20 mouse cellular contexts compared by ENCODE assay signal in the genomic region with DNA sequence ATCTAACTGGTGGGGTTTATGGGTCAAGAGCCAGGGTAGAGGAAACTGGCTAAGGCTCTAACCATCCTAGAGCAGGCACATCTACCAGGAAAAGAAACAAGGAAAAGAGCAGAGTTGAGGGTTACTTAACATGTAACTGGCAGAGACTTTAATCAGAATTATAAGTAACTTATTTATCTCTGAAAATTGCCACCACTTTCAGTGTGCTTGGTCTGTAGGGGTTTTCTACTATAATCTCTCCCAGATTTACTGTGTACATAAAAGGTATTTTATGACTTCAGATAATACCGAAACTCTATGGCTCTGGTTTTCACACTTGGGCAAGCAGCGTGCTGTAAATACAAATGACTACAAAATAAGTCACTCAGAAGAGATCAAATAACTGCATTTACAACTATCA. TPM values are rescaled to one million over a fixed set of nuclear protein-coding genes. Genes with fewer than 3 reads are reported as not detected.
DNase-seq lines count a peak whose midpoint lies in the region; ATAC-seq and TF ChIP-seq lines count a peak whose summit lies in the region.
"Had no signal": no experiment of that assay in that cellular context is flagged by ENCODE, and none has a peak within 500 bp of the region (broad histone marks: within the 10 kb centered on the region; RNA-seq: fewer than 3 reads in every experiment).

No protein-coding gene starts in this region.

- TF ChIP-seq EP300 in stomach, postnatal 0 days (optimal IDR thresholded peaks at IDR 0.05), result no peak

- H3K4me2 ChIP-seq in hindbrain, embryonic 13.5 days, result no peak overlapping the region
- H3K4me2 ChIP-seq in lung, embryonic 15.5 days, result no peak overlapping the region
- H3K4me2 ChIP-seq in intestine, postnatal 0 days (replicated peaks; ENCODE audit: low read depth), result peak overlapping the region; percentile 50
- peak overlapping the region; percentile 14; the same call in 1 of the 2 replicates for H3K4me2 ChIP-seq in stomach, postnatal 0 days (replicated peaks; ENCODE audit: low read depth)
- H3K4me2 ChIP-seq: heart, embryonic 15.5 days; liver, embryonic 15.5 days; midbrain, embryonic 11.5 days had no signal

- TF ChIP-seq POLR2A in lung, adult 2 months (IDR thresholded peaks at IDR 0.05; ENCODE audit: borderline replicate concordance, extremely low read depth, low read depth, low read length), result no peak

- H3K9me3 ChIP-seq in hindbrain, embryonic 10.5 days, result no peaks in the 10 kb centered on the region
- no peaks in the 10 kb centered on the region for H3K9me3 ChIP-seq in hindbrain, embryonic 13.5 days
- H3K9me3 ChIP-seq in lung, embryonic 15.5 days, result no peaks in the 10 kb centered on the region
- H3K9me3 ChIP-seq in intestine, postnatal 0 days (ENCODE audit: control insufficient read depth), result no peaks in the 10 kb centered on the region
- no peaks in the 10 kb centered on the region for H3K9me3 ChIP-seq in stomach, postnatal 0 days (ENCODE audit: control insufficient read depth, low read length)
- H3K9me3 ChIP-seq: heart, embryonic 15.5 days; liver, embryonic 15.5 days had no signal

- H3K27ac ChIP-seq in hindbrain, embryonic 10.5 days, result peak overlapping the region; percentile 57; the same call in 1 of the 2 replicates
- H3K27ac ChIP-seq in hindbrain, embryonic 13.5 days, result no peak overlapping the region
- peak overlapping the region; percentile 82; the same call in 1 of the 2 replicates for H3K27ac ChIP-seq in lung, embryonic 15.5 days
- H3K27ac ChIP-seq in intestine, postnatal 0 days (ENCODE audit: low read depth, low read length), result 0 out of 2 replicates have a peak overlapping the region, but pooled peaks have one; percentile 30
- H3K27ac ChIP-seq in stomach, postnatal 0 days (replicated peaks), result peak overlapping the region; percentile 81
- H3K27ac ChIP-seq: heart, embryonic 15.5 days; layer of hippocampus, adult 2 months; liver, embryonic 15.5 days; macrophage had no signal

- TF ChIP-seq CTCF in lung, adult 2 months (IDR thresholded peaks at IDR 0.05; ENCODE audit: insufficient read depth, low read length), result no peak
- TF ChIP-seq CTCF in intestine, postnatal 0 days (IDR thresholded peaks at IDR 0.05; ENCODE audit: low read depth), result no peak
- TF ChIP-seq CTCF in stomach, postnatal 0 days (IDR thresholded peaks at IDR 0.05; ENCODE audit: low read depth), result no peak

- DNase-seq in hindbrain, embryonic 10.5 days (ENCODE audit: low spot score), result no peak
- no peak for DNase-seq in lung, adult 2 months
- no peak for DNase-seq in stomach, postnatal 0 days (ENCODE audit: low spot score)
- DNase-seq in heart, postnatal 4 days, result no peak
- DNase-seq: adrenal gland, postnatal 14 days; B cell, adult 2 months; cerebellum, adult 11-12 months; cerebellum, postnatal 36 days; gastrocnemius, postnatal 10 days; kidney, adult 8-10 months; thymus, postnatal 36 days had no signal

- H3K36me3 ChIP-seq in hindbrain, embryonic 10.5 days, result no peaks in the 10 kb centered on the region
- peaks cover 3% of the 10 kb centered on the region; the same call in 1 of the 2 replicates for H3K36me3 ChIP-seq in hindbrain, embryonic 13.5 days
- no peaks in the 10 kb centered on the region for H3K36me3 ChIP-seq in lung, embryonic 15.5 days
- no peaks in the 10 kb centered on the region for H3K36me3 ChIP-seq in intestine, postnatal 0 days (ENCODE audit: control insufficient read depth, insufficient read depth)
- no peaks in the 10 kb centered on the region for H3K36me3 ChIP-seq in stomach, postnatal 0 days (ENCODE audit: control insufficient read depth, insufficient read depth, low read length)
- H3K36me3 ChIP-seq: heart, embryonic 15.5 days; liver, embryonic 15.5 days had no signal

- WGBS in hindbrain, embryonic 10.5 days, result 89% methylated on average over 2 of the region's 2 CpGs
- 77% methylated on average over 2 of the region's 2 CpGs for WGBS in hindbrain, embryonic 13.5 days
- WGBS in lung, embryonic 15.5 days, result 69% methylated on average over 2 of the region's 2 CpGs
- 69% methylated on average over 2 of the region's 2 CpGs for WGBS in lung, adult 2 months
- WGBS in intestine, postnatal 0 days, result 32% methylated on average over 2 of the region's 2 CpGs
- 66% methylated on average over 2 of the region's 2 CpGs for WGBS in stomach, postnatal 0 days

- no peak overlapping the region for H3K4me3 ChIP-seq in hindbrain, embryonic 10.5 days
- H3K4me3 ChIP-seq in hindbrain, embryonic 13.5 days, result no peak overlapping the region
- no peak overlapping the region for H3K4me3 ChIP-seq in lung, embryonic 15.5 days
- H3K4me3 ChIP-seq in lung, adult 2 months (replicated peaks; ENCODE audit: extremely low read depth, low read depth, low read length), result no peak overlapping the region
- no peak overlapping the region for H3K4me3 ChIP-seq in intestine, postnatal 0 days (ENCODE audit: low read depth, low read length)
- H3K4me3 ChIP-seq in stomach, postnatal 0 days (ENCODE audit: low read depth, low read length), result no peak overlapping the region
- H3K4me3 ChIP-seq: heart, adult 2 months; heart, embryonic 15.5 days; layer of hippocampus, adult 2 months; liver, embryonic 15.5 days had no signal

- peaks cover 9% of the 10 kb centered on the region for H3K4me1 ChIP-seq in hindbrain, embryonic 10.5 days (replicated peaks)
- peaks cover 15% of the 10 kb centered on the region for H3K4me1 ChIP-seq in hindbrain, embryonic 13.5 days (replicated peaks)
- peaks cover 55% of the 10 kb centered on the region for H3K4me1 ChIP-seq in lung, embryonic 15.5 days
- peaks cover 38% of the 10 kb centered on the region for H3K4me1 ChIP-seq in lung, adult 2 months (ENCODE audit: control insufficient read depth, insufficient read depth, low read length)
- H3K4me1 ChIP-seq in intestine, postnatal 0 days (replicated peaks; ENCODE audit: control insufficient read depth, insufficient read depth, low read length), result peaks cover 7% of the 10 kb centered on the region
- H3K4me1 ChIP-seq in stomach, postnatal 0 days (replicated peaks; ENCODE audit: control insufficient read depth, insufficient read depth), result peaks cover 17% of the 10 kb centered on the region

- no peak for ATAC-seq in hindbrain, embryonic 13.5 days (ENCODE audit: low FRiP score)
- no peak for ATAC-seq in lung, embryonic 15.5 days (ENCODE audit: borderline replicate concordance, extremely low read depth, low FRiP score, low TSS enrichment)
- ATAC-seq in intestine, postnatal 0 days, result peak; percentile 79
- peak; percentile 64 for ATAC-seq in stomach, postnatal 0 days (ENCODE audit: low FRiP score, low TSS enrichment)

- H3K9ac ChIP-seq in hindbrain, embryonic 13.5 days, result no peak overlapping the region
- no peak overlapping the region for H3K9ac ChIP-seq in lung, embryonic 15.5 days
- H3K9ac ChIP-seq in intestine, postnatal 0 days (ENCODE audit: low read depth, low read length), result no peak overlapping the region
- H3K9ac ChIP-seq in stomach, postnatal 0 days (ENCODE audit: low read length), result no peak overlapping the region
- H3K9ac ChIP-seq: heart, embryonic 15.5 days; liver, embryonic 15.5 days had no signal

- H3K27me3 ChIP-seq in hindbrain, embryonic 10.5 days (ENCODE audit: insufficient read depth, poor library complexity, severe bottlenecking), result no peaks in the 10 kb centered on the region
- no peaks in the 10 kb centered on the region for H3K27me3 ChIP-seq in hindbrain, embryonic 13.5 days
- no peaks in the 10 kb centered on the region for H3K27me3 ChIP-seq in lung, embryonic 15.5 days
- H3K27me3 ChIP-seq in intestine, postnatal 0 days (replicated peaks; ENCODE audit: control insufficient read depth, insufficient read depth, low read length), result no peaks in the 10 kb centered on the region
- no peaks in the 10 kb centered on the region for H3K27me3 ChIP-seq in stomach, postnatal 0 days (ENCODE audit: control insufficient read depth, insufficient read depth, low read length)
- H3K27me3 ChIP-seq: heart, embryonic 15.5 days; liver, embryonic 15.5 days had no signal

RNA-seq across cellular contexts. Expression of a gene that starts 32.0 kb away (rescaled TPM):
- polyA plus RNA-seq in hindbrain, embryonic 10.5 days (2016; fragmentation: Nextera tagmentation; extraction: Ambion mirVana), result 6.8 and 8.2 TPM in 2 replicates
- polyA plus RNA-seq in hindbrain, embryonic 13.5 days (2015; fragmentation: Nextera tagmentation; extraction: Ambion mirVana), result 13.1 and 13.2 TPM in 2 replicates
- polyA plus RNA-seq in lung, embryonic 15.5 days (2015; fragmentation: Nextera tagmentation; extraction: Ambion mirVana), result 17.5 and 19.9 TPM in 2 replicates
- 21.9 and 22.6 TPM in 2 replicates for polyA plus RNA-seq in lung, adult 2 months (2012; rRNA removed)
- polyA plus RNA-seq in intestine, postnatal 0 days (2015; fragmentation: Nextera tagmentation; extraction: Ambion mirVana), result 4.2 and 4.4 TPM in 2 replicates
- 11.7 and 11.8 TPM in 2 replicates for polyA plus RNA-seq in stomach, postnatal 0 days (2015; fragmentation: Nextera tagmentation; extraction: Ambion mirVana)
- 10 to 100 TPM; 18.7 to 26.3 TPM for total RNA-seq in heart, postnatal 4 days (2021)

Comparison
In these comparisons a context has a peak if more than half of its experiments do, and no peak if none do; other contexts are left out.
1. ATAC-seq: peak in intestine, postnatal 0 days (single experiment) and stomach, postnatal 0 days (single experiment); none in hindbrain, embryonic 13.5 days (single experiment) and lung, embryonic 15.5 days (single experiment).
2. H3K4me2 ChIP-seq: peak in intestine, postnatal 0 days (single experiment) and stomach, postnatal 0 days (single experiment); none in hindbrain, embryonic 13.5 days (single experiment) and lung, embryonic 15.5 days (single experiment).